Mouse (Mus musculus) E14TG2a.4 (cell line): ENCODE results near the gene Lamtor2.
A peak's percentile ranks its signal among the peaks of the same experiment; 100 is the strongest.

Experiments
- H3K27me3 ChIP-seq: 2 replicates; pipeline ENCODE4 v1.6.1; 2014; ENCODE audit warnings: low read length, control low read depth; ENCODE audit not compliant: insufficient read depth
- H3K36me3 ChIP-seq: 2 replicates; pipeline ENCODE4 v1.6.1; 2014; ENCODE audit warnings: low read length, control low read depth; ENCODE audit not compliant: insufficient read depth
- H3K4me1 ChIP-seq: replicated peaks from 2 replicates; pipeline ENCODE4 v1.6.1; 2014; ENCODE audit warnings: low read depth, low read length, control low read depth
- H3K4me3 ChIP-seq: replicated peaks from 2 replicates; pipeline ENCODE4 v1.5.1; 2014; ENCODE audit warnings: mild to moderate bottlenecking, low read length
- H3K9me3 ChIP-seq: 2 replicates; pipeline ENCODE4 v1.6.1; 2014; ENCODE audit warnings: low read length, control low read depth
- CTCF ChIP-seq: conservative IDR thresholded peaks from 2 replicates; pipeline ENCODE4 v1.5.1; 2014; ENCODE audit warnings: low read length
- NANOG ChIP-seq: IDR thresholded peaks from 2 replicates; pipeline ENCODE4 v1.6.1; 2014; ENCODE audit warnings: borderline replicate concordance, low read length, mixed read lengths
- POU5F1 ChIP-seq: IDR thresholded peaks from 2 replicates; pipeline ENCODE4 v1.6.1; 2014; ENCODE audit warnings: low read length, borderline replicate concordance

The Lamtor2 gene

GRCm38 (mm10) chr3:88561989-88562388, 9.1 kb upstream of the Lamtor2 start:
- peak overlapping the region; percentile 13 for H3K4me3 ChIP-seq
- peaks cover 100% of the 10 kb centered on the region for H3K36me3 ChIP-seq
- peaks cover 99% of the 10 kb centered on the region for H3K4me1 ChIP-seq
- TF ChIP-seq NANOG = no peak
- TF ChIP-seq POU5F1 = no peak
- no peak for TF ChIP-seq CTCF
- H3K27me3 ChIP-seq = no peaks in the 10 kb centered on the region
- H3K9me3 ChIP-seq = no peaks in the 10 kb centered on the region

GRCm38 (mm10) chr3:88559596-88559995, 6.7 kb upstream of the Lamtor2 start:
- Histone ChIP-seq H3K4me1 (peaks cover 98% of the 10 kb centered on the region), H3K36me3 (peaks cover 98% of the 10 kb centered on the region), H3K9me3 (no peaks in the 10 kb centered on the region), H3K27me3 (no peaks in the 10 kb centered on the region), H3K4me3 (peak overlapping the region; percentile 61)
- TF ChIP-seq POU5F1 (no peak), CTCF (no peak), NANOG (no peak)

- no peaks in the 10 kb centered on the region for H3K27me3 ChIP-seq
- peaks cover 68% of the 10 kb centered on the region for H3K36me3 ChIP-seq
- no peak for TF ChIP-seq NANOG
- TF ChIP-seq CTCF = no peak
- no peak for TF ChIP-seq POU5F1
- peak overlapping the region; percentile 17; the same call in 1 of the 2 replicates for H3K4me3 ChIP-seq
- H3K9me3 ChIP-seq = no peaks in the 10 kb centered on the region
- peaks cover 78% of the 10 kb centered on the region for H3K4me1 ChIP-seq
These were observed 3.7 kb upstream of the Lamtor2 start for GRCm38 (mm10) chr3:88556616-88557015.

GRCm38 (mm10) chr3:88555731-88556130, 2.9 kb upstream of the Lamtor2 start:
- Histone ChIP-seq H3K9me3 (no peaks in the 10 kb centered on the region), H3K27me3 (no peaks in the 10 kb centered on the region), H3K4me1 (peaks cover 78% of the 10 kb centered on the region), H3K36me3 (peaks cover 64% of the 10 kb centered on the region), H3K4me3 (peak overlapping the region; percentile 99)
- TF ChIP-seq NANOG = no peak
- TF ChIP-seq POU5F1 = no peak
- no peak for TF ChIP-seq CTCF

GRCm38 (mm10) chr3:88555069-88555605, 2.3 kb upstream of the Lamtor2 start:
- no peaks in the 10 kb centered on the region for H3K27me3 ChIP-seq
- H3K9me3 ChIP-seq = no peaks in the 10 kb centered on the region
- H3K4me1 ChIP-seq = peaks cover 78% of the 10 kb centered on the region
- peaks cover 64% of the 10 kb centered on the region for H3K36me3 ChIP-seq
- TF ChIP-seq CTCF (no peak), NANOG (no peak), POU5F1 (no peak)
- H3K4me3 ChIP-seq = peak overlapping the region; percentile 99

GRCm38 (mm10) chr3:88553880-88554586, 1.2 kb upstream of the Lamtor2 start:
- TF ChIP-seq POU5F1 = no peak
- no peak for TF ChIP-seq NANOG
- H3K4me3 ChIP-seq = peak overlapping the region; percentile 99
- no peaks in the 10 kb centered on the region for H3K9me3 ChIP-seq
- peaks cover 78% of the 10 kb centered on the region for H3K4me1 ChIP-seq
- H3K36me3 ChIP-seq = peaks cover 61% of the 10 kb centered on the region
- no peaks in the 10 kb centered on the region for H3K27me3 ChIP-seq

- no peak for TF ChIP-seq POU5F1
- no peak for TF ChIP-seq CTCF
- no peak for TF ChIP-seq NANOG
- peak within 1 kb of the TSS; percentile 99 for H3K4me3 ChIP-seq
- peaks cover 60% of the 10 kb centered on the region for H3K36me3 ChIP-seq
- peaks cover 78% of the 10 kb centered on the region for H3K4me1 ChIP-seq
- H3K9me3 ChIP-seq = no peaks in the 10 kb centered on the region
- H3K27me3 ChIP-seq = no peaks in the 10 kb centered on the region
These were observed 628 bp upstream of the Lamtor2 start, which contains the start of gene Ubqln4 for GRCm38 (mm10) chr3:88553525-88553879. TSS of gene Ubqln4 (plus strand) at chr3:88553758.

- Histone ChIP-seq H3K9me3 (no peaks in the 10 kb centered on the region), H3K4me3 (peak overlapping the region; percentile 99), H3K4me1 (peaks cover 78% of the 10 kb centered on the region), H3K27me3 (no peaks in the 10 kb centered on the region), H3K36me3 (peaks cover 46% of the 10 kb centered on the region)
- TF ChIP-seq CTCF = no peak
- TF ChIP-seq NANOG = no peak
- TF ChIP-seq POU5F1 = no peak
These were observed 710 bp downstream of the Lamtor2 start for GRCm38 (mm10) chr3:88552082-88552645.
